Comparison of ENCODE assay signal across 16 mouse cellular contexts in the genomic region with DNA sequence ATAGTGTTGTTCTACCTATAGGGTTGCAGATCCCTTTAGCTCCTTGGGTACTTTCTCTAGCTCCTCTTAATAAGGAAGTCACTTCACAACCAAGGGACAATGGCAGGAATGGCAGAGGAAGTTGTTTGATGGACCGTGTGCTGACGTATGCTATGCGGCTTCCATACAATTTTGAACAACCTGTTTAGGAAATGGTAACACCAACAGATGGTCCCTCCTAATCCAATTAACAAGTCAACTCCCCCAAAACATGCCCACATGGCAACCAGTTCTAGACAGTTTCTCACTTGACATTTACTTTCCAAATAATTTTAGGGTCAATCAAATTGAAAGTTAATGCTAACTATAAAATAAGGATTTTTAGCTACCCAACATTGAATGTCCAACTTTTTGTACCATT.
DNase-seq lines count a peak whose midpoint lies in the region; ATAC-seq and TF ChIP-seq lines count a peak whose summit lies in the region.
"Had no signal": no experiment of that assay in that cellular context is flagged by ENCODE, and none has a peak within 500 bp of the region (broad histone marks: within the 10 kb centered on the region; RNA-seq: fewer than 3 reads in every experiment).

No protein-coding gene starts in this region.

- 89% methylated on average over 3 of the region's 3 CpGs for WGBS in midbrain, embryonic 11.5 days
- WGBS in midbrain, embryonic 13.5 days = 66% methylated on average over 3 of the region's 3 CpGs
- 86% methylated on average over 3 of the region's 3 CpGs for WGBS in heart, embryonic 11.5 days (ENCODE audit: insufficient replicate concordance)

- H3K27ac ChIP-seq in layer of hippocampus, adult 2 months = no peak overlapping the region
- no peak overlapping the region for H3K27ac ChIP-seq in midbrain, embryonic 11.5 days (ENCODE audit: low read depth, low read length)
- no peak overlapping the region for H3K27ac ChIP-seq in midbrain, embryonic 13.5 days
- no peak overlapping the region for H3K27ac ChIP-seq in heart, embryonic 11.5 days (ENCODE audit: low read depth, low read length)
- H3K27ac ChIP-seq: embryonic facial prominence, embryonic 10.5 days; embryonic facial prominence, embryonic 12.5 days; forebrain, embryonic 15.5 days had no signal

- no peaks in the 10 kb centered on the region for H3K36me3 ChIP-seq in midbrain, embryonic 11.5 days (ENCODE audit: control insufficient read depth, insufficient read depth, low read length)
- no peaks in the 10 kb centered on the region for H3K36me3 ChIP-seq in midbrain, embryonic 13.5 days
- no peaks in the 10 kb centered on the region for H3K36me3 ChIP-seq in heart, embryonic 11.5 days (ENCODE audit: control insufficient read depth, insufficient read depth, low read length)
- H3K36me3 ChIP-seq: embryonic facial prominence, embryonic 10.5 days; embryonic facial prominence, embryonic 12.5 days; forebrain, embryonic 15.5 days had no signal

- no peaks in the 10 kb centered on the region for H3K27me3 ChIP-seq in midbrain, embryonic 11.5 days (ENCODE audit: control insufficient read depth, insufficient read depth, low read length)
- H3K27me3 ChIP-seq in midbrain, embryonic 13.5 days = no peaks in the 10 kb centered on the region
- no peaks in the 10 kb centered on the region for H3K27me3 ChIP-seq in heart, embryonic 11.5 days (ENCODE audit: control insufficient read depth, insufficient read depth, low read length)
- H3K27me3 ChIP-seq: embryonic facial prominence, embryonic 12.5 days; forebrain, embryonic 15.5 days had no signal

- peak; percentile 12 to 21 for DNase-seq in layer of hippocampus, adult 2 months (ENCODE audit: low spot score in 2 of 2)
- DNase-seq in layer of hippocampus, postnatal 36 days = no peak
- DNase-seq in midbrain, embryonic 11.5 days (ENCODE audit: low spot score, missing footprints) = peak; percentile 69
- DNase-seq: adrenal gland, adult 2 months; adrenal gland, postnatal 10 days; adrenal gland, postnatal 25 days; cerebellum, adult 11-12 months; cerebellum, adult 2 months; cerebellum, adult 9-10 months; cerebellum, postnatal 25 days; forebrain, postnatal 0 days had no signal

- no peak overlapping the region for H3K4me2 ChIP-seq in midbrain, embryonic 11.5 days
- no peak overlapping the region for H3K4me2 ChIP-seq in midbrain, embryonic 13.5 days (replicated peaks)
- H3K4me2 ChIP-seq in heart, embryonic 11.5 days = no peak overlapping the region
- H3K4me2 ChIP-seq: embryonic facial prominence, embryonic 12.5 days; forebrain, embryonic 15.5 days had no signal

- H3K4me1 ChIP-seq in midbrain, embryonic 11.5 days (ENCODE audit: control insufficient read depth, insufficient read depth, low read length) = no peaks in the 10 kb centered on the region
- H3K4me1 ChIP-seq in midbrain, embryonic 13.5 days (replicated peaks) = 0 out of 2 replicates have a peak, but pooled peaks cover 4% of the 10 kb centered on the region
- no peaks in the 10 kb centered on the region for H3K4me1 ChIP-seq in heart, embryonic 11.5 days (ENCODE audit: control insufficient read depth, insufficient read depth, low read length)
- H3K4me1 ChIP-seq: embryonic facial prominence, embryonic 10.5 days; embryonic facial prominence, embryonic 12.5 days had no signal

- no peak overlapping the region for H3K4me3 ChIP-seq in layer of hippocampus, adult 2 months
- H3K4me3 ChIP-seq in midbrain, embryonic 11.5 days (ENCODE audit: low read depth, low read length) = no peak overlapping the region
- no peak overlapping the region for H3K4me3 ChIP-seq in midbrain, embryonic 13.5 days (replicated peaks)
- H3K4me3 ChIP-seq in heart, embryonic 11.5 days (ENCODE audit: low read depth, low read length) = no peak overlapping the region
- H3K4me3 ChIP-seq: embryonic facial prominence, embryonic 10.5 days; embryonic facial prominence, embryonic 12.5 days; forebrain, embryonic 15.5 days had no signal

- no peak for ATAC-seq in midbrain, embryonic 11.5 days (ENCODE audit: low FRiP score)
- no peak for ATAC-seq in midbrain, embryonic 13.5 days
- no peak for ATAC-seq in heart, embryonic 11.5 days (replicated peaks; ENCODE audit: insufficient number of reproducible peaks, low FRiP score, low TSS enrichment)
- ATAC-seq: forebrain, embryonic 15.5 days; forebrain, postnatal 0 days had no signal

- no peak for TF ChIP-seq CTCF in layer of hippocampus, adult 2 months (conservative IDR thresholded peaks at IDR 0.05)

- no peaks in the 10 kb centered on the region for H3K9me3 ChIP-seq in midbrain, embryonic 11.5 days (ENCODE audit: control insufficient read depth, low read length)
- H3K9me3 ChIP-seq in midbrain, embryonic 13.5 days = no peaks in the 10 kb centered on the region
- no peaks in the 10 kb centered on the region for H3K9me3 ChIP-seq in heart, embryonic 11.5 days (replicated peaks; ENCODE audit: control insufficient read depth, low read length)
- H3K9me3 ChIP-seq: embryonic facial prominence, embryonic 10.5 days; embryonic facial prominence, embryonic 12.5 days; forebrain, embryonic 15.5 days had no signal

- H3K9ac ChIP-seq in midbrain, embryonic 11.5 days (ENCODE audit: low read length) = no peak overlapping the region
- no peak overlapping the region for H3K9ac ChIP-seq in midbrain, embryonic 13.5 days (replicated peaks)
- H3K9ac ChIP-seq in heart, embryonic 11.5 days (ENCODE audit: low read depth, low read length) = no peak overlapping the region
- H3K9ac ChIP-seq: embryonic facial prominence, embryonic 12.5 days; forebrain, embryonic 15.5 days; forebrain, postnatal 0 days had no signal

Comparison
In these comparisons a context has a peak if more than half of its experiments do, and no peak if none do; other contexts are left out.
1. DNase-seq: peak in layer of hippocampus, adult 2 months (2 of 2) and midbrain, embryonic 11.5 days (single experiment); none in layer of hippocampus, postnatal 36 days (0 of 2).